Mouse (Mus musculus): ENCODE measurements around the gene Tanc2.

- no peak for TF ChIP-seq MEF2A (IDR thresholded peaks at IDR 0.05; ENCODE audit: extremely low read depth, insufficient replicate concordance, low read depth, low read length, poor library complexity, severe bottlenecking)
- no peak for TF ChIP-seq NRF1 (IDR thresholded peaks at IDR 0.05; ENCODE audit: insufficient read depth, low read depth, low read length, poor library complexity, severe bottlenecking)
- TF ChIP-seq EP300 (IDR thresholded peaks at IDR 0.05; ENCODE audit: low read depth in 1 of 2, low read length in 2 of 2), result no peak
- no peak for TF ChIP-seq POLR2AphosphoS2 (IDR thresholded peaks at IDR 0.05; ENCODE audit: low read length)
- no peak for TF ChIP-seq CTCF (IDR thresholded peaks at IDR 0.05 in 2 of 3, conservative IDR thresholded peaks at IDR 0.05 in 1 of 3; ENCODE audit: control insufficient read depth in 1 of 3, insufficient read depth in 1 of 3, low read depth in 2 of 3, low read length in 3 of 3, poor library complexity in 1 of 3, severe bottlenecking in 1 of 3)
- no peak for TF ChIP-seq SIN3A (IDR thresholded peaks at IDR 0.05; ENCODE audit: low read length)
- no peak for TF ChIP-seq NELFE (IDR thresholded peaks at IDR 0.05; ENCODE audit: low read depth, low read length)
- TF ChIP-seq E2F4 (IDR thresholded peaks at IDR 0.05; ENCODE audit: borderline replicate concordance, low read depth, low read length), result no peak
- TF ChIP-seq POLR2A (IDR thresholded peaks at IDR 0.05; ENCODE audit: control insufficient read depth in 1 of 2, insufficient read depth in 1 of 2, low read depth in 1 of 2, low read length in 2 of 2, poor library complexity in 1 of 2), result no peak
- no peak for TF ChIP-seq TCF12 (IDR thresholded peaks at IDR 0.05; ENCODE audit: low read depth, low read length)
- TF ChIP-seq CHD2 (IDR thresholded peaks at IDR 0.05; ENCODE audit: low read length), result no peak
- TF ChIP-seq GATA1 (IDR thresholded peaks at IDR 0.05; ENCODE audit: low read depth, low read length), result no peak
- no peak for TF ChIP-seq RAD21 (IDR thresholded peaks at IDR 0.05; ENCODE audit: low read depth, low read length)
- TF ChIP-seq ELF1 (IDR thresholded peaks at IDR 0.05; ENCODE audit: low read depth, low read length), result no peak
Measured at GRCm38 (mm10) chr11:105823246-105823645, 233.5 kb downstream of the Tanc2 start.

Measured in MEL (cell line).